Mouse (Mus musculus) heart, embryonic 16.5 days (tissue): Measurements from ENCODE around the gene Gm20708. TPM values are rescaled to one million over a fixed set of nuclear protein-coding genes. Genes with fewer than 3 reads are reported as not detected.

ENCODE experiments used
- ATAC-seq: fragments of 200-750 bp; cut with Nextera tagmentation; replicated peaks from 2 replicates; pipeline ENCODE4 v1.8.0; 2017; ENCODE audit warnings: moderate number of reproducible peaks; ENCODE audit not compliant: insufficient read depth, low FRiP score; ENCODE audit errors: extremely low read depth
- H3K27ac ChIP-seq: fragments of 300-500 bp; sonication (generic); 2 replicates; pipeline ENCODE4 v1.5.1; 2014; ENCODE audit warnings: mild to moderate bottlenecking, low read length, control low read depth, moderate library complexity
- H3K27me3 ChIP-seq: fragments of 300-500 bp; sonication (generic); 2 replicates; pipeline ENCODE4 v1.6.1; 2014; ENCODE audit warnings: low read length, mixed read lengths; ENCODE audit not compliant: control insufficient read depth, insufficient read depth
- H3K36me3 ChIP-seq: fragments of 300-500 bp; sonication (generic); 2 replicates; pipeline ENCODE4 v1.6.1; 2014; ENCODE audit not compliant: control insufficient read depth, insufficient read depth
- H3K4me1 ChIP-seq: fragments of 300-500 bp; sonication (generic); 2 replicates; pipeline ENCODE4 v1.6.1; 2014; ENCODE audit warnings: low read length, mixed read lengths; ENCODE audit not compliant: control insufficient read depth, insufficient read depth
- H3K4me2 ChIP-seq: fragments of 300-500 bp; sonication (generic); 2 replicates; pipeline ENCODE4 v1.6.1; 2014; ENCODE audit warnings: low read depth, mild to moderate bottlenecking, control low read depth, low read length
- H3K4me3 ChIP-seq: fragments of 300-500 bp; sonication (generic); 2 replicates; pipeline ENCODE4 v1.5.1; 2014; ENCODE audit warnings: mild to moderate bottlenecking, control low read depth, low read length
- H3K9ac ChIP-seq: fragments of 300-500 bp; sonication (generic); 2 replicates; pipeline ENCODE4 v1.6.1; 2014; ENCODE audit warnings: low read length, control low read depth
- H3K9me3 ChIP-seq: fragments of 300-500 bp; sonication (generic); replicated peaks from 2 replicates; pipeline ENCODE4 v1.6.1; 2016; ENCODE audit warnings: low read length; ENCODE audit not compliant: control insufficient read depth
- WGBS: fragments of 180-500 bp; shearing (Covaris S2); extraction: QIAGEN DNeasy Blood & Tissue Kit; methylation state at CpG from one replicate; pipeline ENCODE4 v1.1.7; 2014; 5-methylcytosine and 5-hydroxymethylcytosine counted together
- polyA plus RNA-seq: library from polyadenylated mRNA; unstranded; fragments of >200 nt; fragmentation: Nextera tagmentation; extraction: Ambion mirVana; gene quantifications from 2 replicates; pipeline ENCODE4 v1.2.1, GENCODE M21; 2015

The Gm20708 gene
- polyA plus RNA-seq, 1 experiment from 2014 or later, result 2.4 TPM

GRCm38 (mm10) chr11:117871376-117871775 is 61.9 kb downstream of the Gm20708 start:
- WGBS, result 70% methylated on average over 5 of the region's 5 CpGs
- no peaks in the 10 kb centered on the region for H3K9me3 ChIP-seq
- H3K4me1 ChIP-seq, result peaks cover 15% of the 10 kb centered on the region
- no peak for ATAC-seq
- H3K36me3 ChIP-seq, result no peaks in the 10 kb centered on the region
- no peak overlapping the region for H3K4me3 ChIP-seq
- H3K27me3 ChIP-seq, result no peaks in the 10 kb centered on the region
- no peak overlapping the region for H3K4me2 ChIP-seq
- H3K27ac ChIP-seq, result peak overlapping the region; percentile 43; the same call in 1 of the 2 replicates
- H3K9ac ChIP-seq, result no peak overlapping the region

- Histone ChIP-seq H3K36me3 (no peaks in the 10 kb centered on the region), H3K4me2 (peak overlapping the region; percentile 97), H3K9me3 (no peaks in the 10 kb centered on the region), H3K4me3 (no peak overlapping the region), H3K4me1 (peaks cover 19% of the 10 kb centered on the region), H3K27me3 (no peaks in the 10 kb centered on the region), H3K27ac (peak overlapping the region; percentile 76), H3K9ac (no peak overlapping the region)
- 64% methylated on average over 12 of the region's 12 CpGs for WGBS
- peak; percentile 34 for ATAC-seq
Measured at GRCm38 (mm10) chr11:117871911-117872584, 62.6 kb downstream of the Gm20708 start.

GRCm38 (mm10) chr11:117872861-117873608 is 63.6 kb downstream of the Gm20708 start, which contains the start of gene Tha1:
TSS of gene Tha1 (minus strand) at chr11:117873481.
- ATAC-seq, result peak; percentile 72
- Histone ChIP-seq H3K36me3 (no peaks in the 10 kb centered on the region), H3K9me3 (no peaks in the 10 kb centered on the region), H3K4me3 (peak within 1 kb of the TSS; percentile 79), H3K27me3 (no peaks in the 10 kb centered on the region), H3K9ac (peak within 1 kb of the TSS; percentile 86), H3K4me1 (peaks cover 23% of the 10 kb centered on the region), H3K4me2 (peak within 1 kb of the TSS; percentile 97), H3K27ac (peak within 1 kb of the TSS; percentile 76)
- 2% methylated on average over 51 of the region's 51 CpGs for WGBS

- Histone ChIP-seq H3K4me3 (no peak overlapping the region), H3K4me1 (peaks cover 34% of the 10 kb centered on the region)
Measured at GRCm38 (mm10) chr11:117874419-117874818, 65.0 kb downstream of the Gm20708 start.

GRCm38 (mm10) chr11:117875681-117876080 is 66.2 kb downstream of the Gm20708 start:
- no peaks in the 10 kb centered on the region for H3K27me3 ChIP-seq
- H3K9me3 ChIP-seq, result no peaks in the 10 kb centered on the region
- H3K27ac ChIP-seq, result peak overlapping the region; percentile 54; the same call in 1 of the 2 replicates
- no peaks in the 10 kb centered on the region for H3K36me3 ChIP-seq
- H3K4me1 ChIP-seq, result peaks cover 34% of the 10 kb centered on the region
- H3K4me2 ChIP-seq, result no peak overlapping the region; the same call in 1 of the 2 replicates
- 16% methylated on average over 6 of the region's 6 CpGs for WGBS
- no peak overlapping the region for H3K4me3 ChIP-seq
- peak overlapping the region; percentile 28 for H3K9ac ChIP-seq
- 0 out of 2 replicates have a peak, but pooled peaks have one; percentile 2 for ATAC-seq

More at GRCm38 (mm10) chr11:117874419-117874818, 65.0 kb downstream of the Gm20708 start:
- Histone ChIP-seq H3K36me3 (no peaks in the 10 kb centered on the region), H3K27me3 (no peaks in the 10 kb centered on the region), H3K27ac (no peak overlapping the region), H3K9ac (no peak overlapping the region), H3K4me2 (no peak overlapping the region), H3K9me3 (no peaks in the 10 kb centered on the region)
- 62% methylated on average over 4 of the region's 4 CpGs for WGBS
- no peak for ATAC-seq

- peak; percentile 70 for ATAC-seq
- 10% methylated on average over 13 of the region's 13 CpGs for WGBS
- peak overlapping the region; percentile 65 for H3K9ac ChIP-seq
- peaks cover 51% of the 10 kb centered on the region for H3K4me1 ChIP-seq
- H3K4me2 ChIP-seq, result peak overlapping the region; percentile 57
- peak overlapping the region; percentile 50 for H3K27ac ChIP-seq
- no peaks in the 10 kb centered on the region for H3K9me3 ChIP-seq
- no peaks in the 10 kb centered on the region for H3K36me3 ChIP-seq
- H3K4me3 ChIP-seq, result peak overlapping the region; percentile 17
- H3K27me3 ChIP-seq, result no peaks in the 10 kb centered on the region
Measured at GRCm38 (mm10) chr11:117877917-117878745, 68.7 kb downstream of the Gm20708 start.

GRCm38 (mm10) chr11:117878892-117879291 is 69.4 kb downstream of the Gm20708 start:
- WGBS, result 34% methylated on average over 8 of the region's 8 CpGs
- peaks cover 48% of the 10 kb centered on the region for H3K4me1 ChIP-seq
- peak overlapping the region; percentile 17; the same call in 1 of the 2 replicates for H3K4me3 ChIP-seq

GRCm38 (mm10) chr11:117879676-117880075 is 70.2 kb downstream of the Gm20708 start:
- no peaks in the 10 kb centered on the region for H3K9me3 ChIP-seq
- H3K4me3 ChIP-seq, result no peak overlapping the region
- H3K4me2 ChIP-seq, result no peak overlapping the region
- peaks cover 48% of the 10 kb centered on the region for H3K4me1 ChIP-seq
- no peaks in the 10 kb centered on the region for H3K27me3 ChIP-seq
- H3K27ac ChIP-seq, result no peak overlapping the region
- H3K9ac ChIP-seq, result no peak overlapping the region
- 83% methylated on average over 6 of the region's 6 CpGs for WGBS
- no peaks in the 10 kb centered on the region for H3K36me3 ChIP-seq
- ATAC-seq, result no peak

More at GRCm38 (mm10) chr11:117878892-117879291, 69.4 kb downstream of the Gm20708 start:
- Histone ChIP-seq H3K27me3 (no peaks in the 10 kb centered on the region), H3K27ac (peak overlapping the region; percentile 50), H3K9ac (peak overlapping the region; percentile 65), H3K36me3 (no peaks in the 10 kb centered on the region), H3K4me2 (peak overlapping the region; percentile 57), H3K9me3 (no peaks in the 10 kb centered on the region)
- no peak for ATAC-seq
